Mouse (Mus musculus) E14TG2a.4 (cell line): Measurements from ENCODE around the gene Osbpl6.

Experiments
- H3K27me3 ChIP-seq: 2 replicates; pipeline ENCODE4 v1.6.1; 2014; ENCODE audit warnings: low read length, control low read depth; ENCODE audit not compliant: insufficient read depth
- H3K36me3 ChIP-seq: 2 replicates; pipeline ENCODE4 v1.6.1; 2014; ENCODE audit warnings: low read length, control low read depth; ENCODE audit not compliant: insufficient read depth
- H3K4me1 ChIP-seq: replicated peaks from 2 replicates; pipeline ENCODE4 v1.6.1; 2014; ENCODE audit warnings: low read depth, low read length, control low read depth
- H3K4me3 ChIP-seq: replicated peaks from 2 replicates; pipeline ENCODE4 v1.5.1; 2014; ENCODE audit warnings: mild to moderate bottlenecking, low read length
- H3K9me3 ChIP-seq: 2 replicates; pipeline ENCODE4 v1.6.1; 2014; ENCODE audit warnings: low read length, control low read depth
- CTCF ChIP-seq: conservative IDR thresholded peaks from 2 replicates; pipeline ENCODE4 v1.5.1; 2014; ENCODE audit warnings: low read length
- NANOG ChIP-seq: IDR thresholded peaks from 2 replicates; pipeline ENCODE4 v1.6.1; 2014; ENCODE audit warnings: borderline replicate concordance, low read length, mixed read lengths
- POU5F1 ChIP-seq: IDR thresholded peaks from 2 replicates; pipeline ENCODE4 v1.6.1; 2014; ENCODE audit warnings: low read length, borderline replicate concordance

Gene Osbpl6

DNA sequence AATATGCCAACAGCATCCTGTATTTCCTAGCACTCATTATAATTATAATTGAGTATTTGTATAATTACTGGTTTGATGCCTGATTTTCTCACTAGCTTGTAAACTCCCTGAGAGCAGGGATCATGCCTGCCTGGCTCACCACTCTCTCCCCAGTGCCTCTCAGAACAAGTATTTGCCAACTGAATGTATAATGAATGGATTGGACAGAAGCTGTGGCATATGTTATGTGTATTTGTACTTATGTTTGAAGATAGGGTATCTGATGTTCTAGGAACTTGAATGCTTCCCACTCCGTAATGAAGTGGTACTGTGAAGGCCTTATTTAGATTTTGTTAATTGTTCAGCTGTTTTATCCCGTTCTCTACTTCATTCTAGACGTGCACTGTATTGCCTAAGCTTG lies 24.2 kb downstream of the Osbpl6 start:
- Histone ChIP-seq H3K27me3 (no peaks in the 10 kb centered on the region), H3K36me3 (no peaks in the 10 kb centered on the region), H3K9me3 (no peaks in the 10 kb centered on the region), H3K4me1 (no peaks in the 10 kb centered on the region), H3K4me3 (no peak overlapping the region)
- TF ChIP-seq POU5F1 = no peak
- TF ChIP-seq NANOG = no peak
- no peak for TF ChIP-seq CTCF

DNA sequence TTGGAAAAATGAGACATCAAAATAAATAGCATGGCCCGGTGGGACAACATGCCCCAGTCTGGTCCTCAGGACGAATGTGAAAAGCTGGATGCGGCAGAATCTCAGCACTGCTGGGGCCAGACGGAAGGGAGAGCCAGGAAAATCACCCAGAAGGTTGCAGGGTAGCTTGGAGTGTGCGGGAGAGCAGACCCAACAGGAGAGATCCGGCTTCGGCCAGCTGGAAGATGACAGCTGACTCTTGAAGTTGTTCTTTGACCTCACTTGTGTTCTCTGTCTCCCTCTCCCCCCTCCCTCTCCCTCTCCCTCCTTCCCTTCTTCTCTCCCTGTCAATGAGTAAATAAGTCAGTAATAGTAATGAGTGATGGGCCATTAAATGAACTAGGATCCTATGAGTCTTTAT lies 27.9 kb downstream of the Osbpl6 start:
- no peaks in the 10 kb centered on the region for H3K27me3 ChIP-seq
- H3K4me1 ChIP-seq = no peaks in the 10 kb centered on the region
- H3K4me3 ChIP-seq = no peak overlapping the region
- no peak for TF ChIP-seq NANOG
- TF ChIP-seq POU5F1 = no peak
- TF ChIP-seq CTCF = no peak
- H3K36me3 ChIP-seq = no peaks in the 10 kb centered on the region
- no peaks in the 10 kb centered on the region for H3K9me3 ChIP-seq

DNA sequence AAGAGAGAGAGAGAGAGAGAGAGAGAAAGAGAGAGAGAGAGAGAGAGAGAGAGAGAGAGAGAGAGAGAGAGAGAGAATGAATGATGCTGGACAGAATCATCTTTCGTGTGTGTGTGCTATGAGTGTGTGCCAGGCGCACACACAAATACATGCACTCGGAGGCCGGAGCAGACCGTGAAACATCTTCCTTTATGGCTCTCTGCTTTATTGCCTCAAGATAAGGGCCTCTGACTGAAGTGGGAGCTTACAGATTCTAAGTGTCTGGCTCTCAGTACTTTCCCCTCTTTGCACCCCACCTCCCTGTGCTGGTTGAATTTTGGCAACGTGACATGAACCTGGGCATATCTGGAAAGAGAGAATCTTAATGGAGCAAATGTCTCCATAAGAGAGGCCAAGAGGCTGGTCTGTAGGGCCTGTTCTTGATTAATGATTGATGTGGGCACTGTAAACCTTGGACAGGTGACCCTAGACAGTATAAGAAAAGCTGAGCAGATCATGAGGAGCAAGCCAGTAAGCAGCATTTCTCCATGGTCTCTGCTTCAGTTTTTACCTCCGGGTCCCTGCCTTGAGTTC lies 29.4 kb downstream of the Osbpl6 start:
- Histone ChIP-seq H3K4me3 (no peak overlapping the region), H3K36me3 (no peaks in the 10 kb centered on the region), H3K27me3 (no peaks in the 10 kb centered on the region), H3K4me1 (no peaks in the 10 kb centered on the region), H3K9me3 (no peaks in the 10 kb centered on the region)
- TF ChIP-seq NANOG = no peak
- TF ChIP-seq CTCF = no peak
- TF ChIP-seq POU5F1 = no peak

DNA sequence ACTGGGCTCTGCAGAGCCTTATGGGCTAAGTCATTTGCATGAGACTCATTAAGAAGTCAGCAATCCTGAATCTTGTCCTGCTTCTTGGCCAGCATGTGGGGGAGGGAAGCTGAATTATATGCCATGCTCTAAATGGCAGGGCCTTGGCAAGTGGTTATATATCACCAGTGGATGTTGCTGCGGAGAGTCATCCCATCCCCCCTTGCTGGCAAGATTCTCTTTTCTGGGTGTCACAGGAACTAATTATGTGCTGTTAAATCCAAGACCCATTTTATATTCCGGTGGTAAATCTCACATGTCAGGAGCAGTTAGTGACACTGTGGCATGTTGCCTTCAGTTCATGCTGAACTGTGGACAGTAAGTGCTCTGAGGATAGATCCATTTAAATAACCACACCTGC lies 31.1 kb downstream of the Osbpl6 start:
- TF ChIP-seq NANOG = no peak
- TF ChIP-seq POU5F1 = no peak
- no peak for TF ChIP-seq CTCF
- H3K4me3 ChIP-seq = no peak overlapping the region
- no peaks in the 10 kb centered on the region for H3K27me3 ChIP-seq
- peaks cover 6% of the 10 kb centered on the region; the same call in 1 of the 2 replicates for H3K4me1 ChIP-seq
- no peaks in the 10 kb centered on the region for H3K36me3 ChIP-seq
- H3K9me3 ChIP-seq = no peaks in the 10 kb centered on the region

DNA sequence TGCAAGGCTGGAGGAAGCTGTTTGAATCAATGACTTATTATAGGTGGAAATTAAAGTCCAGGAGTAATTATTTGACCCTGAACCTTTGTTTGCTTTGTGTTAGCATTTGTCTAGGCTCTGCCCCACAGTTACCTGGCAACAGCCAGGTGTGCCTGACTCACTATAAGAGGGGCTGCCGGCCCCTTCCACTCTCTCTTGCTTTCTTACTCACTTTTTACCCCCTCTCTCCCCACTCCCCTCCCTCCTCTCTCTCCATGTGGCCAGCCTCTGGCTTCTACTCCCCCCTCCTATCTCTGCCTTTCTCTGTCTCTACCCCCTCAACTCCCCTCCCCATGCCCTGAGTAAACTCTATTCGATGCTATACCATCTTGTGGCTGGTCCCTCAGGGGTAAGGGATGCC lies 33.2 kb downstream of the Osbpl6 start:
- Histone ChIP-seq H3K9me3 (no peaks in the 10 kb centered on the region), H3K27me3 (no peaks in the 10 kb centered on the region), H3K4me3 (no peak overlapping the region), H3K36me3 (no peaks in the 10 kb centered on the region), H3K4me1 (peaks cover 6% of the 10 kb centered on the region; the same call in 1 of the 2 replicates)
- no peak for TF ChIP-seq POU5F1
- TF ChIP-seq CTCF = no peak
- no peak for TF ChIP-seq NANOG

DNA sequence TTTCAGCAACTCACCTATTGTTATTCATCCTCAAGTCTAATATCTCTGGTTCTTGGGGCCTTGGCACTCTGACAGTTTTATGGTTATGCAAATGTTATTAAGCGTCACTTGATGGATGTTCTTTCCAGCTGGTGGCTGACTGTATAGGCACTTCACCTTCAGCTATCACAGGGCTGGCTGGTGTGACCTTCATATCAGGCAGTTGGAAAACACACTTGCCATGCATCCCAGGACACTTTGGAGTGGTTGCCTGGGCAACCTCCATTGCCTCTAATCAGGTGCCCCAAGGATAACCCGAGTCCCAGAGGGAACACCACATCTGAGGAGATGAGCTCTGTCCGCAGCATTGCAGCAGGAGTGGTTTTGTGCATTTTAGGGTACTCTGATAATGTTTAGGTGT lies 35.8 kb downstream of the Osbpl6 start:
- Histone ChIP-seq H3K9me3 (no peaks in the 10 kb centered on the region), H3K27me3 (no peaks in the 10 kb centered on the region), H3K4me3 (no peak overlapping the region), H3K36me3 (no peaks in the 10 kb centered on the region), H3K4me1 (peaks cover 6% of the 10 kb centered on the region; the same call in 1 of the 2 replicates)
- TF ChIP-seq CTCF (no peak), POU5F1 (no peak), NANOG (peak; percentile 93)

DNA sequence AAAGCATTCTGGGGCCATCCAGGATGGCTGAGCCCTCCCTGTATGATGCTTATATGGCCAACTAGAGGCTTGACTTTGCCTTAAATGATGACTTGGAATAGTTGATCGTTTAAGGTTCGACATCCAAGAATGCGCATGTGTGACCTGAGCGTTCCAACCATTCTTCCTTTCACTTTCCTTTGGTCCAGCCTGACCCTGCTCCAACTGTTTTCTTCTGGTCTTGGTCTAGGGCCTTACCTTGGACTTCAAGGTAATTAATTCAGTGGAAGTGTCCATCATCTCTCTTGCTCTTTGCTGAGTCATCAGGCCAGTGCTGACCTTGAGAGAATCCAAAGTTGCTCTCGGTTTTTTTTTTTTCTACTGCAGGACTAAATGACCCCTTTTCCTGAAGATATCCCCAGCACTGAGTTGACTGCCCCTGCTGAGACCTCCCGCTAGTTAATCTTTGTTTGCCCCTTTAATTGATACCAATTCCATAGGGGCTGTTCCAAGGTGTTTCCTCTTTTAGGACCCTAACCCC lies 43.6 kb downstream of the Osbpl6 start:
- Histone ChIP-seq H3K4me3 (no peak overlapping the region), H3K36me3 (no peaks in the 10 kb centered on the region), H3K9me3 (peaks cover 9% of the 10 kb centered on the region; the same call in 1 of the 2 replicates), H3K27me3 (no peaks in the 10 kb centered on the region), H3K4me1 (no peaks in the 10 kb centered on the region)
- TF ChIP-seq POU5F1 (no peak), CTCF (no peak), NANOG (no peak)

DNA sequence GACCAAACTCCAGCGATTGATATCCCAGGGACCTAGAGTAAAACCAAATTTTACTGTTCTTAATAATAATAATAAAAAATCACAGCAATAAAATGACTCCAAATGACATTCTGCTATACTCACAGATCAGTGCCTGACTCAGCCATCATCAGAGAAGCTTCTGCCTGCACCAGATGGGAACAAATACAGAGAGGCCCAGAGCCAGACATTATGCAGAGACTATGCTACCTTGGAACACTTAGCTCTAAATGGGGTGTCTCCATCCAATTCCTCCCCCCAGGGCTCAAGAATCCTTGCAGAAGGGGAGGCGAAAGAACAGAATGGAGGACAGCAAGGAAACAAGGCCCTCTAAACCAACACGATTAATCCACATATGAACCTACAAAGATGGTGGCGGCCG lies 60.4 kb downstream of the Osbpl6 start:
- Histone ChIP-seq H3K4me3 (no peak overlapping the region), H3K27me3 (no peaks in the 10 kb centered on the region), H3K36me3 (no peaks in the 10 kb centered on the region), H3K9me3 (no peaks in the 10 kb centered on the region), H3K4me1 (no peaks in the 10 kb centered on the region)
- TF ChIP-seq CTCF (no peak), NANOG (no peak), POU5F1 (no peak)

DNA sequence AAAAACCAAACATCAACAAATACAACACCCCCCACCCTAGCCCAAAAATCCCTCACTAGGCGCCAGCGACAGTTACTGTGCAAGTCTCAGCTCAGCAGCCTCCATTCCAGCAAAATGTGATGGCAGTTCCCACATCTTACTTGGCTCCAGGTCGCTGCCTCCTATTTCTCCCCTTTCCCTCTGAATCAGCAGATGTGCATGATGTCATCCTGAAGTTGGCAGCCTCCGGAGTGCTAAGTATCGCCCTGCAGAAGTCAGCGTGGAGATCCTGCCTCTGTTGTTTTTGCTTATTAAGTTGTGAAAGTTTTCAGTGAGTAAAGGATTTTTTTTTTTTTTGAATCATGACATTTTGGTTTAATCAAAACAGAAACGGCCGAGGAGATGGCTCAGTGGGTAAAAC lies 61.9 kb downstream of the Osbpl6 start:
- H3K4me1 ChIP-seq = no peaks in the 10 kb centered on the region
- H3K4me3 ChIP-seq = no peak overlapping the region
- H3K9me3 ChIP-seq = no peaks in the 10 kb centered on the region
- no peaks in the 10 kb centered on the region for H3K27me3 ChIP-seq
- no peaks in the 10 kb centered on the region for H3K36me3 ChIP-seq
- TF ChIP-seq POU5F1 (no peak), CTCF (no peak), NANOG (no peak)
